Mouse (Mus musculus): ENCODE results near the gene Shprh.
"Not testable (repeated sequence)": the region's sequence is repeated elsewhere in the genome, so short reads cannot be mapped to it uniquely, and the experiment has no call there.

The Shprh gene

DNA sequence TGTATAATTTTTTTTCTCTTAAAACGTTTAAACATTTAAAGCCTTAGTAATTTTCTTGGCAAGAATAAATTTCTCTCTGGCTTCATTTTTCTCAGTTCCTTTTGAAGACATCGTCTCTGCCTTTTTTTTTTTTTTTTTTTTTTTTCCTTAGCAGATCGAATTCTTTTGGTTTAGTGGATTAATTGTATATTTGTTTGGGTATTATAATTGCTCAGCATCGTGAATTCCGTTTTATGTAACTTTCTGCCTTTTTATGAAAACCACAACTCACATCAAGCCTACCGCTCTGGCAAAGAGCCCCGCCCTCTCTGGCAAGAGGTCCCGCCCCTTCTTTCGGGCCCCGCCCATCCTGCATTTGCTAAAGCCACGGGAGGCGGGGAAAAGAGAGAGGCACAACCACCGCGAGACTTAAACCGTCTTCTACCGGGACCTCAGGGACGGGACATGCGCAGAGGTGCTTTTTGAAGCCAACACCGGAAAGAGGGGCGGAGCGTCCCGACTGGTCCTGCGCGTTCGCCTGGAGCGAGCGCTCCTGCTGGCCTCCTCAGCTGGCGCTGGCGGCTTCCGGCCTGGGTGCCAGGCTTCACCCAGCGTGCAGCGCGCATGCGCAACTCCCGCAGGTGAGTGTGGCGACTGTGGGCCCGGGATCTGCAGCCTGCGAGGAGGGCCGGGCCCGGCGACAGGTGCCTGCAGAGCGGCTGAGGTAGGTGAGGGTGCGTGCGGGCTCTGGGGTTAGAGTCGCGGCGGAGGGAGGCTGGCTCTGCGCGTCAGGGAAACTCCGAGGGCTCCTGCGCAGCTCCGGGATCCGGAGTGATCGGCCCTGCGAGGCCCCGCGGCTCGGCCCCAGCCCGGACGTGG is at the start of gene Shprh:
Gene Shprh (plus strand): TSS at position 544 of the 858 bp plus-strand sequence.
- DNase-seq (ENCODE audit: extremely low read depth, low read depth, low spot score) = peak; percentile 71

DNA sequence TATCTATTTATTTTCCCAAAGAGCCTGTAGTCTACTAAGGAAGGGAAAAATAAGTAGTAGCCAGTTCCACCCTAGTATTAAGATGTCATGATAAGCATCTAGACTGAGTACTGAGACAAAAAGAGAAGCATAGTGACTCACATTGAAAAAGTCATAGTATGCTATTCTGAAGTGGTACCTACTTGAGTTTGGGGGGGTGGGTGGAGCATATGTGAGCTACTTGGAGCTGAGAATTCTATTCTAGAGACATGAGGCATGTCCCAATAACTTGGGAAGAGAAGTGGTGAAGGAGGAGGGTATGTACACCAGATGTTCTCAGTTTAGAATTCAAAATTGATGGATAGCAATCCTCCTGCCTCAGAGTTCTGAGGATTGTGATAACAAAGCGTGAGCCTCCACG is 27.4 kb upstream of the Shprh start:
- no peak for DNase-seq (ENCODE audit: extremely low read depth, low read depth, low spot score)

DNA sequence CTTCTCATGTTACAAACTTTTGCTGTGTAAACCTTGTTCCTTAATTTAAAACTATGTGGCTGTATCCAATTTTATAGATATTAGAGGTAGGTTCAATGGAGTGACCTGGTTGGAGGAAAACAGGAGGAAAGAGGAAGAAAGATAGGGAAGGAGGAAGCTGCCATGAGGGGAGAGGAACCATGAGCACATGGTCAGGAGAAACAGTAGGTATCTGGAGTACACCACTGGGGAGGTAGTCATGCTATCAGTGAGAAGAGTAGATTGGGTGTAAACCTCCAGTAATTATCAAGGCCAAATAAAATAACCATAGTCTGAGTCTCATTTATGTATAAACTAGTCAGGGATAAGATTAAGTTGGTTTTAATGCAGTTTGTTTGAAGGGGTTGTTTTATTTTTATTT is 3.6 kb upstream of the Shprh start:
- DNase-seq (ENCODE audit: extremely low read depth, low read depth, low spot score) = no peak

DNA sequence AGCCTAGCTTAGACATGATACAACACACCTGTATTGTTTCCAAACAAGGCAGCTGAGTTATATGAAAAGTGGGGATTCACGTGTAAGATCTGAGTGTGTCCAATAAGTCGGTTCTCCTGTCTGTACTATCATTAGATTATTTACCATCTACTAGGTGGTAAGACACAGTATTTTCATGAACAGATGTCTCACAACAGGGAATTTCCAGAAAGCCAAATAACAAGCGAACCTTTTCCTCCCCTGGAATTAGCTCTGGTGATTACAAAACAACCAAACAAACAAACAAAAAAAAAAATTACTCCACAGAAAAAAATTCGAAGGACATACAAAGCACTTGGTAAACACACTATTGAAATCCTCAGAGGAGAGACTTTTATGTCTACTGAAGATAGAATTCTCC is 781 bp upstream of the Shprh start:
- no peak for DNase-seq (ENCODE audit: extremely low read depth, low read depth, low spot score)

DNA sequence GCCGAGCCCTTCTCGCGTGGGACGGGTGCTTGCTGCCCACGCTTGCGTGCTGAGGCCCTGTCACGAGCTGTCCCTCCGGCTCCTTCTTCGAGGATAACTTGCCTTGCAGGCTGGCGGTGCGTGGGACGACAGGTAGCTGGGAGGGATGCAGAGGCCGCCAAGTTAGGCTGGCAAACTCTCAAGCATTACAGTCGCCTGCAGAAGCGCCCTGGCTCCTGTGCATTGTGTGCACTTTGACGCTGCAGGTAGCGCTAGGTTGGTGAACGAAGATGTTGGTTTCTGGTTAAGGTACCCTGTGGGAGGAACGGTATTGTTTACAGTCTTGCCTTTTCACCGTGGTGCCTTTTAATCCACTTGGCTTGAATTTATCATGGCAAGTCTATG is 507 bp downstream of the Shprh start:
- DNase-seq (ENCODE audit: extremely low read depth, low read depth, low spot score) = peak; percentile 26

DNA sequence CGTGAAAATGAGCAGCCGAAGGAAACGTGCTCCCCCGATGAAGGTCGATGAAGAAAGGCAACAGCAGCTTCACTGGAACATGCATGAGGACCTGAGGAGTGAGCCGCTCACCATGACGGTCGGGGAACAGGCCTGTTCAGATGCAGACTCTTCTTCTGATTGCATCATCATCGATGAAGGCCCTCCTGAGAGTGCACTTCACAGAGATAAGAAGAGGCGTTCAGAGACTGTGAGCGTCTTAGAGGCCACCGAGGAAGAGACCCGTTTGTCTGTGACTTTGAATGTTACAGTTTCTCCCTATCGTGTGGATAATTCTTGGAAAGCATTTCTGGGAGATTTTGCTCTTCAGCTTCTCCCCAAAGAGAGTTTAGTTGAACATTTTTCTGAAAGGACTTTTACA is 2.4 kb downstream of the Shprh start:
- no peak for DNase-seq (ENCODE audit: extremely low read depth, low read depth, low spot score)

DNA sequence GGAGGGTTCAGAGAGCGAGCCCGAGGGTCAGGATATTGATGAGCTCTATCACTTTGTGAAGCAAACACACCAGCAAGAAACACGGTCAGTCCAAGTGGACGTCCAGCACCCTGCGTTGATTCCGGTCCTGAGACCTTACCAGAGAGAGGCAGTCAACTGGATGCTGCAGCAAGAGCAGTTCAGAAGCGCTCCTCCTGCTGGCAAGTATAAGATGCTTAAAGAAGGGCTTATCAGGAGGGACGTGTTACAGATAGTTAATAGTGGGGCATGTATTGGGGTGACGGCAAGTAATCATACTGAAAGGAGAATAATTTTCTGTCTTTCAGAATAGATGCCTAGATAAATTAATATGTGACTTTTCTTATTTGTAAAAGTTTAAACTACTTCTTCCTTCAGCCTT is 7.8 kb downstream of the Shprh start:
- no peak for DNase-seq (ENCODE audit: extremely low read depth, low read depth, low spot score)

DNA sequence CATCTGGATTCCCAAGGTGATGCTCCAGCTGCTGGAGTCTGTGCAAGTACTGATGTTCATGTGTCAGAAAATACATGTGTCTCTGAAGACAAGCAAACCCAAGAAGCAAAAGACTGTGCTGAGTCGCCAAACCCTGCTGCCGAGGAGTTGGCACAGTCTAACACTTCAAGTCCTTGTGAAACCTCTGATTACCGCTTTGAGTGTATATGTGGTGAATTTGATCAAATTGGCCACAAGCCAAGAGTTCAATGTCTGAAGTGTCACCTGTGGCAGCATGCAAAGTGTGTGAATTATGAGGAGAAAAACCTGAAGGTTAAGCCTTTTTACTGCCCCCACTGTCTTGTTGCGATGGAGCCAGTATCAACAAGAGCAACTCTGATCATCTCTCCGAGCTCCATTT is 15.3 kb downstream of the Shprh start:
- no peak for DNase-seq (ENCODE audit: extremely low read depth, low read depth, low spot score)

DNA sequence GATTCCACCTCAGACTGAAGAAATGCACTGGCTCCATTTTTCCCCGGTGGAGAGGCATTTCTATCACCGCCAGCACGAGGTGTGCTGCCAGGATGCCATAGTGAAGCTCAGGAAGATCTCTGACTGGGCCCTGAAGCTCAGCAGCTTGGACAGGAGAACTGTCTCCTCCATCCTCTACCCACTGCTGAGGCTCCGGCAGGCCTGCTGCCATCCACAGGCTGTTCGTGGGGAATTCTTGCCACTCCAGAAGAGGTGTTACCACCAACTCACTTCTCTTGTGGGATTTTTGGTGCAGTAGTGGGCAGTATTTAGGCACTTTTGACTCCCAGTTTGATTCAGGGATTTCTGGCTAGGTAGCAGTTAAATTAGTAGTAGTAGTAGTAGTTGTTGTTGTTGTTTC is 21.0 kb downstream of the Shprh start:
- DNase-seq (ENCODE audit: extremely low read depth, low read depth, low spot score) = no peak

DNA sequence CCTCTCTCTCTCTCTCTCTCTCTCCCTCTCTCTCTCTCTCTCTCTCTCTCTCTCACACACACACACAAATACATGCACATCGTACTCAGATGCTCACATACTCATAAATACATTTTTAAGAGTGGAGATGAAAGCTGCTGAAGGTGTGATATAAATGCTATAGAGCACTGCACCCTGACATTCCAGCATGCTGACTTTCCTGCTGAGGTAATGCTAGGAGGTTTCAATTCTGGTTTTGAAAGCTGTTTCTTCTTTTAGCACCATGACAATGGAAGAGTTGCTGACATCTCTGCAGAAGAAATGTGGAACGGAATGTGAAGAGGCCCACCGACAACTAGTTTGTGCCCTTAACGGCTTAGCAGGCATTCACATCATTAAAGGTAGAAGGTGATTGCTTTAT is 22.4 kb downstream of the Shprh start:
- no peak for DNase-seq (ENCODE audit: extremely low read depth, low read depth, low spot score)

DNA sequence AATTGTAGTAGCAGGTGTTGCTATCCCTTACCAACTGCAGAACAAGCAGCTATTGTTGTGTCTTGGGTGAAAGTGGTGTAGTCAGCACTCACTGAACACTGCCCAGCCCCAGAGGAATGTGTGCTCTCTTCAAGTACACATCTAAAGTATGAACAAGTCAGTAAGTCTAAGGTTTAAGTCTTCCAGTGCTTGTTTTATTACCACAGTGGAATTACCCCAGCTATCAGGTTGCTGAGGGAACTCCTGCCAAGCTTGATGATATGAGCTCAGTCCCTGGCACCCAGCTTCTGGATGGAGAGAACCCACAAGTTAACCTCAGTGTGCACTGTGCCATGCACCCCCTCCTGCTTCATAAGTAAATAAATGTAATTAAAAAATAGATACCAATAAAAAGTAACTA is 23.3 kb downstream of the Shprh start:
- DNase-seq (ENCODE audit: extremely low read depth, low read depth, low spot score) = no peak

DNA sequence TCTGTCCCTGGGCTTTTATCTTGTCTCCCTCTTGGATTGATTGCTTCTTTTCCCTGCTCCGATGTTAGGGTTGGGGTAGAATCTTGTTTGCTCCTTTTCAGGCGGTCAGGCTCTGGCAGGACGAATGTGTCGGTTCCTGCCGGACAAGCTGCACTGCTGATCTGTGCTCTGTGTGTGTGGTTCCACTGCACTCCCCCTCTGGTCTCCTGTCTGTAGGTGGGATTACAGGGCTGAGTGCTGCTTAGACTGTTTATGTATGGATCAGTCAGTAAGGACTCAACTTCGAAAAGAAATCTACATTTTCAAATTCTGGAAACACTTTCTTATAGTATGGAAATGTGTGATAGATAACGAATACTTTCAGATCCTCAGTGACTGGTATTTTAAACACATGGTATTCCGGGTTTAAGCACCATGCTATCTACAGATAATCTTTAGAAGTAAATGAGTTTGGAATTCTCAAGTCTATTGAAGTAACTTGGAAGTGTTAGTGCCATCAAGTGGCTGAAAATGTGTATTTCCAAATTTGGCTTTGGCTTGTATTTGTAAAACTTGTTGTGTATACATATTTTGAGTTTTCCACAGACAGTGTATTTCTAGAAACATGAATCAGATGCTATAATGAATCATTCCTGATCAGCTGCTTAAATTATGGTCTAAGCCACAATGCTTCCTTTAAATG is 26.7 kb downstream of the Shprh start:
- no peak for DNase-seq (ENCODE audit: extremely low read depth, low read depth, low spot score)

DNA sequence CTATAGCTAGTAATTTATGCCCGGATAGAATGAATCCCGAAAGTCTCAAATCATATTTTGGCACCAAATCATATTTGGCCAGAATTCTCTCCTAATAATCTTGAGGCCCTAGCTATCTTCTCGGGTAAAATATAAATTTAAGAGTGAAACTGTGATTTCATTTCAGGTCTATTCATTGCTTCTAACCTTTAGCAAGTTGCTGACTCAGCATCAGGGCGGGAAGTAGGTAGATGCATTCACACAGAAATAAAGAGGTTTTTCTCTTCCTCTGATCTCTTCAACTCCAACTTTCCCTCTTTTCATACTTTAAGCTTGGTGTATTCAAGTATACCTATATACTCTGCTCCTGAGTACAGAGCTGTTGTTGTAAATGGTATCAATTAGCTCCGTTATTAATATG is 30.9 kb downstream of the Shprh start:
- DNase-seq (ENCODE audit: extremely low read depth, low read depth, low spot score) = no peak

DNA sequence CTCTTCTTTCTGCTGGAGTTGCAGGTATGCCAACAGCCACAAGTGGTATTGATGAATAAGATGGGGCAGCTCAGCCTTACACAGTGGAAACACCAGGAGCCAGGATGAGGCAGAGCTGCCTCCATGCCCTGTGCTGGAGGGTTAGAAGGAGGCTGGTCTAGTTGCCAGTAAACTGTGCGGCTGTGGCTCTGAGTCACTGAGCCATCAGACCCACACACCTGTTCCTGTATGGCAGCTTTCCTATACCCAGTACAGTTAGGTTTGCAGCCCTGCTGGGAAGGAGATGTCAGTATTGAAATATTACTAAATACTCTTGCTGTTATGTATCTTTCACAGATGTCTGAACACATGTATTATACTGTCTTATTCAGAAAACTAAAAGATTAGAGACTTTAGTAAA is 48.1 kb downstream of the Shprh start:
- no peak for DNase-seq (ENCODE audit: extremely low read depth, low read depth, low spot score)

DNA sequence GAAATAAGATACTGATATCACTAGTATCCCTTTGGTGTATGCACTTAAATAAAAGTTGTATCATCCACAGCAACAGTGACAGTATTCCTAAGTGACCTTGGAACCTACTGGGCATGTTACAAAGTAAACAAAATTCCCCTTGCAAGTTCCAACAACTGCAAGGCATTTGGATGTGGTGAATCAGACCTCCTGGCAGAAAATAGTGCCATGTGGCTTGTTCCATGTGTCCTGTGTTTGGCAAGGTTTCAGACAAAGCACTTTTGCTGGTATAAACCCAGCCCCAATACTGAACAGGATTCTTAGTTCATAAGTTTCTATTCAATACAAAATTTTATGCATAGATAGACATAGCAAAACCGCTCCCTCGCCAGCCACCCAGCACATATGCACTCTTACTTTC is 49.1 kb downstream of the Shprh start:
- DNase-seq (ENCODE audit: extremely low read depth, low read depth, low spot score) = peak; percentile 45

DNA sequence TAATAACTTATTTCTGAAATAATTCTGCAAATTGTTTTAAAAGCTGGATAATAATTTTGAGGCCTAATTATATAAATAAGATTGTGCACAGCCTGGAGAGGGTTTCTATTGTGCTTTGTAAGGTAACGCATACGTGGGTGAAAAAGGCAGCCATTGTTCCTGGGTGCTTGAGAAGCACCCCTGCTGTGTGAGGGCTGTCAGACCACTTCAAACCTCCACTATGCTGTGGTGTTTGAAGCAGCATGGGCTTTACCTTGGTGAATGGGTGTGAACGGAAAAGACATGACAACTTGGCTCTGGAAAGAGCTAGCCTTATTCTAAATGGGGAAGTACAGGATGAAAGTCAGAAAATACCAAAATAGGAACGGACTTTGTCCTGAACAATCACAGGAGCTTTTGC is 50.8 kb downstream of the Shprh start:
- no peak for DNase-seq (ENCODE audit: extremely low read depth, low read depth, low spot score)

DNA sequence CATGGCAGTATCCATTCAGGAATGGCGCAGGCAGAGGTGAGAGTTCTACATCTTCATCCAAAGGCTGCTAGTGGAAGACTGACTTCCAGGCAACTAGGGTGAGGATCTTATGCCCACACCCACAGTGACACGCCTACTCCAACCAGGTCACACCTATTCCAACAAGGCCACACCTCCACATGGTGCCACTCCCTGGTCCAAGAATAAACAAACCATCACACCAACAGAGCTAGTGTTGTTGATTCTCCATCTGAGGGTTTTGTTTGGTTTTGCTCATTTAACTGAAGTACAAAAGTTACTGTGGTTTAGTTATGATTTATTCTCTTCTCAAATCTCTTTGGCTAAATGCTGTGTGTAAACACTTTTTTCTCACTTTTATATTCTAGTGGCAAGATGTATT is 56.7 kb downstream of the Shprh start:
- not testable (repeated sequence) for DNase-seq (ENCODE audit: extremely low read depth, low read depth, low spot score)

DNA sequence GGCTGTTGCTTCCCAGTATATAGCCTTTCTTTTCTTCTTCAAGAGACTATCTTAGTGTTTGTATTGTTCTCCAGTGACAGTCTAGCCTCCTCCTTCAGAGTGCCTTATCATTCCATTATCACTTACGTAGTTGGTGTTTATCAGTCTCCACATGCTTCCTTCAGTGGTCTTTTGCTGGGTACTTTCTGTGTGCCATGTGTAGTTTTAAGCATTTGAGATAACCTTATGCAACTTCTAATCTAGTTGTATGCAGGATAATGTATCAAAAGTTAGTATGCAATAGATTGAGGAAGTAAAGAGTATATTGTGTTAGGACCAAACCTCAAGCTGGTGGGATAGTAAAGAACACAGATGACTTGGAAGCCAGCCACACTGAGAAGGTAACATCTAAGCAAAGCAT is 59.4 kb downstream of the Shprh start:
- no peak for DNase-seq (ENCODE audit: extremely low read depth, low read depth, low spot score)

DNA sequence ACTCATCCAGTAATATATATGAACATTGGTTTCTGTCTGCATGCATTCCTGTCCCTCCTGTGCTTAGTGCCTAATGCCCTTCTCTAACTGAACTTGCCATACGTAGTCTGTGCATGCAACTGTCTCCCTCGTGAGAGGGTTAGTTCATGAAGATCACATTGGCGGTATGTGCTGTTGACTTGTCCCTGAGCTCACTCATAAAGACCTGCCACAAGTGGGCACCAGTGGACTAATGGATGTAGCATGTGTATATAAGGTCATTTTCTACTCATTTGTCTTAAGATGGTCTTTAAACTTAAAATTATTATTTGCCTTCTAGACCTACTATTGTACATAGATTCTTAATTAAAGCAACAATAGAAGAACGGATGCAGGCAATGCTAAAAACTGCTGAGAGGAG is 62.8 kb downstream of the Shprh start:
- DNase-seq (ENCODE audit: extremely low read depth, low read depth, low spot score) = no peak

DNA sequence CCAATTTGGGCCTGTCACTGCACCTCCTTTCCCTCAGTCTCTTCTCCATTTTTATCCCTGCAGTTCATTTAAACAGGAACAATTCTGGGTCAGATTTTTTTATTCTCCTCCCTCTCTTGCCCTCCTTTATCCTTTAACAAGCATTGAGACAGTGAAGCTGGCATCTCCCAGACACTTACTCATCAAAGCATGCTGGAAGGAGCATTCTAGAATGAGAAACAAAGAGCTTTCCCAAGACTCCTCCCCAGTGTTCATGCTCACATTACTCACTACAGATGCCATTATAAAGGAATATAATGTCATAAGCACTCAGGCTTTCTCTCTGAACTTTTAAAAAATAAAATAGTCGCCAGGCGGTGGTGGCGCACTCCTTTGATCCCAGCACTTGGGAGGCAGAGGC is 77.2 kb downstream of the Shprh start:
- DNase-seq (ENCODE audit: extremely low read depth, low read depth, low spot score) = no peak

DNA sequence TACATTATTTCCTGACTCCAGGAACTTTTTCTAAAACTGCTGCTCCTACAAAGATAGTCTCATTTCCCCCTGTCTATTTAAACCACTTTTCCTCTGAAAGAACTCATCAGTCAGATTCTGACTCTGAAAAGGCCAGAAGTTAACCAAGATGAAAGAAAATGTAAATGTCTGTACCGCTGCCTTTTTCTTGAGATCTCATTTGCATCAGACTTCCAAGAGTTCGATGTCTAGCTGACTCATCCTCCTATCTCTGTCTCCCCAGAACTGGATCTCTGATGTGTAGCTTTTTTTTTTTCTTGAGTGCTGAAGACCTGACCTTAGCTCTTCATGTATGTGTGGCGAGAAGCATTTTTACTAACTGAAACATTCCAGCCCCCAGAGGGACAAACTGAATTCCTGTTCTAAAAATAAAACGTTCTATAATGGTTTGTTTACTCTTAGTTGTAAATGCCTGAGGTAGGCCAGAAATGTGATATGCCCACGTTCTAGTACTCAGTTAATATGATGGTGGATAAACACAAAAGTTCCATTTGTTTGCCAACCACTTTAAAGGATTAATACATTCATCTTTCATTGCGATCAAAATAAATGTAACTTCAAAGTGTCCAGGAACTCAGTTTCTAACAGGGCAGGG is 80.4 kb downstream of the Shprh start:
- DNase-seq (ENCODE audit: extremely low read depth, low read depth, low spot score) = no peak

DNA sequence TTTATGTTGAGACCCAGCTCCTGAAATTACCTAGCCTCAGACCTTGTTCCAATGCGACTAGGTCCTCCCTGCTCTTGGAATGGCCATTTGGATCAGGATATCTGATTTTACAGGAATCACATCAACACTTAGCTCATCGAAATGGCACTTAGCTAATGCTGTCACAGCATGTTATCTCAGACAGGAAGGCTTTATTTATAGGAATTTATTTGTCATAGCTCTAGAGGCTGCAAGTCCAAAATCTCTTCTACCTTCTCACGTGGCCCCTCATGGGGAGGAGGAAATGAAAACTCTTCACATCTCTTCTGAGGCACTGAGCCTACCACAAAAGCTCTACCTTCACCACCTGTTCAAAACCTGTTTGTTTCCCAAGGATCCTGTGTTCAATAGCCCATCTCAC is 84.0 kb downstream of the Shprh start:
- no peak for DNase-seq (ENCODE audit: extremely low read depth, low read depth, low spot score)

Data from fat pad, adult 2 months (tissue).